Mouse (Mus musculus): ENCODE results near the gene Mapk1. TPM values are rescaled to one million over a fixed set of nuclear protein-coding genes. Genes with fewer than 3 reads are reported as not detected.

Mapk1 gene
- polyA plus RNA-seq, 1 experiment, result 53.8 TPM

DNA sequence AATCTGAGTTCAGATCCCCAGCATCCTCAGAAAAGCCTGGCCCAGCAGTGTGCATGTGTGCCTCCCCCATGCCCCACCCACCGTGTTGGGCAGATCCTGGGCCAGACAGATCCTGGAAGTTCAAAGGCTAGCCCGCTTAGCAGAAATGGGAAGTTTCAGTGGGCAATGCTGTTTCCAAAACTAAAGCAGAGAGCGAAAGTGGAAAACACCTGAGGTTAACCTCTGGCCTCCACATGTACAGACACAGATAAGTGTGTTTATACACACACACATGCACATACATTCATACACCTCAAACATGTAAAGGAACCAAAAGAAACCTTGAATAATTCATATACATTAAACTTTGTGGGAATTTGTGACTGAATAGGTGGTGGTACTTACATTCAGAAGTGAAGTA is 5.1 kb upstream of the Mapk1 start:
- Histone ChIP-seq H3K27me3 (ENCODE audit: control insufficient read depth, insufficient read depth, low read length) (no peaks in the 10 kb centered on the region), H3K36me3 (ENCODE audit: control insufficient read depth, insufficient read depth, low read length) (no peaks in the 10 kb centered on the region), H3K4me3 (ENCODE audit: low read depth, low read length) (no peak overlapping the region), H3K27ac (ENCODE audit: insufficient read depth, low read depth, low read length) (peak overlapping the region; percentile 22; the same call in 1 of the 2 replicates), H3K4me1 (ENCODE audit: control insufficient read depth, insufficient read depth, insufficient read length, low read length) (peaks cover 4% of the 10 kb centered on the region)
- TF ChIP-seq POLR2A (IDR thresholded peaks at IDR 0.05; ENCODE audit: low read depth, low read length) (no peak), CTCF (IDR thresholded peaks at IDR 0.05; ENCODE audit: extremely low read depth, insufficient read length, insufficient replicate concordance, low read depth, low read length) (no peak)
- WGBS, result 68% methylated on average over 3 of the region's 3 CpGs

DNA sequence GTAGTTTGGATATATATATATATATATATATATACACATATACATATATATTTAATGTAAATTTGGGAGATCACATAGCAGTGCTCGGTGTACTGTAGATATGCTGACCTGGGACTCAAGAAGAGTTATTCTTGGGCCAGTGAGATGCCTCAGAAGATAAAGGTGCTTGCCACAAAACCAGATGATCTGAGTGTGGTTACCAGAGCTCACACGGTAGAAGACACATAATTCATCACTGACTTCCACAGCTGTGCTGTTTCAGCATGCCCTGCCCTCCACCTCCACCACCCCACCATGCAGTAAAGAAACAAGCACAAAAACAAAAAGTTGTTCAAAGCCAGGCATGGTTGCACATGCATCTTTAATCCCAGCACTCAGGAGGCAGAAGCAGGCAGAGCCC is 4.4 kb upstream of the Mapk1 start:
- no peaks in the 10 kb centered on the region for H3K27me3 ChIP-seq (ENCODE audit: control insufficient read depth, insufficient read depth, low read length)
- H3K4me3 ChIP-seq (ENCODE audit: low read depth, low read length), result no peak overlapping the region
- no peak for TF ChIP-seq POLR2A (IDR thresholded peaks at IDR 0.05; ENCODE audit: low read depth, low read length)
- no peak for TF ChIP-seq CTCF (IDR thresholded peaks at IDR 0.05; ENCODE audit: extremely low read depth, insufficient read length, insufficient replicate concordance, low read depth, low read length)
- 54% methylated on average over 2 of the region's 2 CpGs for WGBS
- H3K4me1 ChIP-seq (ENCODE audit: control insufficient read depth, insufficient read depth, insufficient read length, low read length), result peaks cover 4% of the 10 kb centered on the region
- no peak overlapping the region for H3K27ac ChIP-seq (ENCODE audit: insufficient read depth, low read depth, low read length)
- H3K36me3 ChIP-seq (ENCODE audit: control insufficient read depth, insufficient read depth, low read length), result no peaks in the 10 kb centered on the region

- peak overlapping the region; percentile 23; the same call in 1 of the 2 replicates for H3K27ac ChIP-seq (ENCODE audit: insufficient read depth, low read depth, low read length)
- peaks cover 4% of the 10 kb centered on the region for H3K4me1 ChIP-seq (ENCODE audit: control insufficient read depth, insufficient read depth, insufficient read length, low read length)
- 25% methylated on average over 2 of the region's 2 CpGs for WGBS
- no peak for TF ChIP-seq CTCF (IDR thresholded peaks at IDR 0.05; ENCODE audit: extremely low read depth, insufficient read length, insufficient replicate concordance, low read depth, low read length)
- TF ChIP-seq POLR2A (IDR thresholded peaks at IDR 0.05; ENCODE audit: low read depth, low read length), result no peak
- no peaks in the 10 kb centered on the region for H3K27me3 ChIP-seq (ENCODE audit: control insufficient read depth, insufficient read depth, low read length)
- H3K36me3 ChIP-seq (ENCODE audit: control insufficient read depth, insufficient read depth, low read length), result peaks cover 4% of the 10 kb centered on the region; the same call in 1 of the 2 replicates
- peak overlapping the region; percentile 94 for H3K4me3 ChIP-seq (ENCODE audit: low read depth, low read length)
Measured at GRCm38 (mm10) chr16:16982636-16983035, 546 bp upstream of the Mapk1 start.

DNA sequence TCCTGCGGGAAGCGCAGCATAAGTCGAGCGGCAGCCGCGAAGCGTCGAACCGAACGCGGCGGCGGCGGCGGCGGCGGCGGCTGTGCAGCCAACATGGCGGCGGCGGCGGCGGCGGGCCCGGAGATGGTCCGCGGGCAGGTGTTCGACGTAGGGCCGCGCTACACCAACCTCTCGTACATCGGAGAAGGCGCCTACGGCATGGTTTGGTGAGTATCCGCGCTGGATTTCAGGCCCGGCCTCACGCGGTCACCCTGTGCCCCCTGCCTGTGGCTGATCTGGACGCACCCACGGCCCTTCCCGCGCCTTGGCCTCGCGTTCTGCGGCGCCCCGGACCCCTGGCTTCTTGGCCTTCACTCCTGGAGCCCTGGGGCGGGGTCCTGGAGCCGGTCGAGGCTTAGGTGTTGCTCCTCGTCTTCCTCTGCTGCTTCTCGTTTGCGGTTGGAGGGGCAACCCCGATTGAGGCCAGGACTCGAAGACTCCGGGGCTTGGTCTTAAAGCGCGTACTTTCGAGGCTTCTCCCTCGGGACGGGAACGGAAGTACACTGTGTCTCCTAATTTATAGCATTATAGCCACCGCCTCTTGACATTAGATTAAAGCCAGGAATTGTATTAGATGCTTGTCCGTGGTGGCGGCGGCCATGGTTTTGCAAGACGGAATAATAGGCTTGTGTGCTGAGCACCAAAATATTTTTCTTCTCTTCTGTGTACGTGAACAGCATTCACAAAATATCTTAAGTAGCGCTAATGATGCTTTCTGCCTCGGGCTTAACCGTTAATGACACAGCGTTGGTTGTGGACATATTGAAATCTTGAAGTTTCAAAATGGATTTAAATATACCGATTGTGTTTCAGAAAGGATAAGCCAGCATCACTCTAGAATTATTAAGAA is 596 bp downstream of the Mapk1 start:
- Histone ChIP-seq H3K36me3 (ENCODE audit: control insufficient read depth, insufficient read depth, low read length) (peaks cover 10% of the 10 kb centered on the region), H3K27me3 (ENCODE audit: control insufficient read depth, insufficient read depth, low read length) (no peaks in the 10 kb centered on the region), H3K4me3 (ENCODE audit: low read depth, low read length) (peak overlapping the region; percentile 94), H3K27ac (ENCODE audit: insufficient read depth, low read depth, low read length) (peak overlapping the region; percentile 88), H3K4me1 (ENCODE audit: control insufficient read depth, insufficient read depth, insufficient read length, low read length) (peaks cover 1% of the 10 kb centered on the region; the same call in 1 of the 2 replicates)
- WGBS, result under 1% methylated on average over 70 of the region's 75 CpGs
- peak; percentile 27; the same call in 1 of the 2 replicates for TF ChIP-seq POLR2A (IDR thresholded peaks at IDR 0.05; ENCODE audit: low read depth, low read length)
- 0 out of 2 replicates have a peak, but pooled peaks have one; percentile 6 for TF ChIP-seq CTCF (IDR thresholded peaks at IDR 0.05; ENCODE audit: extremely low read depth, insufficient read length, insufficient replicate concordance, low read depth, low read length)

- TF ChIP-seq CTCF (IDR thresholded peaks at IDR 0.05; ENCODE audit: extremely low read depth, insufficient read length, insufficient replicate concordance, low read depth, low read length), result no peak
- no peak for TF ChIP-seq POLR2A (IDR thresholded peaks at IDR 0.05; ENCODE audit: low read depth, low read length)
- H3K4me3 ChIP-seq (ENCODE audit: low read depth, low read length), result no peak overlapping the region
- H3K36me3 ChIP-seq (ENCODE audit: control insufficient read depth, insufficient read depth, low read length), result peaks cover 11% of the 10 kb centered on the region
- peaks cover 1% of the 10 kb centered on the region; the same call in 1 of the 2 replicates for H3K4me1 ChIP-seq (ENCODE audit: control insufficient read depth, insufficient read depth, insufficient read length, low read length)
- 5% methylated on average over 9 of the region's 9 CpGs for WGBS
- no peaks in the 10 kb centered on the region for H3K27me3 ChIP-seq (ENCODE audit: control insufficient read depth, insufficient read depth, low read length)
- no peak overlapping the region for H3K27ac ChIP-seq (ENCODE audit: insufficient read depth, low read depth, low read length)
Measured at GRCm38 (mm10) chr16:16984423-16984941, 1.3 kb downstream of the Mapk1 start.

DNA sequence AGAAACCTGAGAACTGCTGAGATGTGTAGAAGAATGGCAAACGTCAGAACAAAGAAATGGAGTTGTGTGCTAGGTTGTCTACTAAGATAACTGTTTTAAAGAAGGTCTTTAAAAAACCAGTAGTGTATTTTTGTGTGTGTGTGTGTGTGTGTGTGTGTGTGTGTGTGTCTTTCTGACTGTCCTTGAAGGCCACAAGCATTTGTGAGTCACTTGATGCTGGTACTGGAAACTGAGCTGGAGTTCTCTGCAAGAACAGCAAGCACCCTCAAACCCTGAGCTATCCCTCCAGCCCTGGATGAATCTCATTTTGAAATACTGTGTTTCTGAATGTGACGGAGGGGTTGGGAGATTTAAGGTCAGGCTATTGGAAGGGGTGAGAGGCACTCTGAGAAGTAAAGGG is 4.1 kb downstream of the Mapk1 start:
- no peaks in the 10 kb centered on the region for H3K27me3 ChIP-seq (ENCODE audit: control insufficient read depth, insufficient read depth, low read length)
- no peak overlapping the region for H3K27ac ChIP-seq (ENCODE audit: insufficient read depth, low read depth, low read length)
- WGBS, result 73% methylated on average over 2 of the region's 2 CpGs
- peaks cover 14% of the 10 kb centered on the region for H3K36me3 ChIP-seq (ENCODE audit: control insufficient read depth, insufficient read depth, low read length)
- TF ChIP-seq POLR2A (IDR thresholded peaks at IDR 0.05; ENCODE audit: low read depth, low read length), result no peak
- TF ChIP-seq CTCF (IDR thresholded peaks at IDR 0.05; ENCODE audit: extremely low read depth, insufficient read length, insufficient replicate concordance, low read depth, low read length), result no peak
- H3K4me3 ChIP-seq (ENCODE audit: low read depth, low read length), result no peak overlapping the region
- peaks cover 1% of the 10 kb centered on the region; the same call in 1 of the 2 replicates for H3K4me1 ChIP-seq (ENCODE audit: control insufficient read depth, insufficient read depth, insufficient read length, low read length)

GRCm38 (mm10) chr16:16988842-16989241 is 5.7 kb downstream of the Mapk1 start:
- TF ChIP-seq CTCF (IDR thresholded peaks at IDR 0.05; ENCODE audit: extremely low read depth, insufficient read length, insufficient replicate concordance, low read depth, low read length) (no peak), POLR2A (IDR thresholded peaks at IDR 0.05; ENCODE audit: low read depth, low read length) (no peak)
- no peaks in the 10 kb centered on the region for H3K27me3 ChIP-seq (ENCODE audit: control insufficient read depth, insufficient read depth, low read length)
- 72% methylated on average over 5 of the region's 5 CpGs for WGBS
- H3K4me1 ChIP-seq (ENCODE audit: control insufficient read depth, insufficient read depth, insufficient read length, low read length), result no peaks in the 10 kb centered on the region; the same call in 1 of the 2 replicates
- H3K36me3 ChIP-seq (ENCODE audit: control insufficient read depth, insufficient read depth, low read length), result peaks cover 14% of the 10 kb centered on the region
- no peak overlapping the region for H3K27ac ChIP-seq (ENCODE audit: insufficient read depth, low read depth, low read length)
- H3K4me3 ChIP-seq (ENCODE audit: low read depth, low read length), result no peak overlapping the region

Measured in small intestine, adult 2 months (tissue).